Mouse (Mus musculus): ENCODE data around the gene D130052B06Rik. TPM values are rescaled to one million over a fixed set of nuclear protein-coding genes. Genes with fewer than 3 reads are reported as not detected.
A peak's percentile ranks its signal among the peaks of the same experiment; 100 is the strongest.

The D130052B06Rik gene
- polyA plus RNA-seq, 1 experiment from 2014 or later, result not detected

GRCm38 (mm10) chr11:33590771-33591170, 8.3 kb upstream of the D130052B06Rik start:
- 0 out of 2 replicates have a peak, but pooled peaks cover 2% of the 10 kb centered on the region for H3K4me1 ChIP-seq (ENCODE audit: control insufficient read depth, insufficient read depth, low read length)
- no peak overlapping the region for H3K9ac ChIP-seq (ENCODE audit: low read depth, low read length)
- WGBS, result 95% methylated on average over 3 of the region's 3 CpGs
- no peak overlapping the region for H3K4me2 ChIP-seq (replicated peaks; ENCODE audit: low read depth, low read length)
- no peak overlapping the region for H3K4me3 ChIP-seq (ENCODE audit: low read length)
- H3K27ac ChIP-seq (ENCODE audit: low read depth, low read length), result no peak overlapping the region
- H3K36me3 ChIP-seq (ENCODE audit: control insufficient read depth, insufficient read depth, low read length), result no peaks in the 10 kb centered on the region
- no peak for ATAC-seq (ENCODE audit: low FRiP score, low TSS enrichment)
- no peaks in the 10 kb centered on the region for H3K9me3 ChIP-seq (ENCODE audit: control insufficient read depth, low read length)
- no peaks in the 10 kb centered on the region for H3K27me3 ChIP-seq (ENCODE audit: control insufficient read depth, insufficient read depth, low read length)

GRCm38 (mm10) chr11:33592826-33593225, 6.3 kb upstream of the D130052B06Rik start:
- Histone ChIP-seq H3K36me3 (ENCODE audit: control insufficient read depth, insufficient read depth, low read length) (no peaks in the 10 kb centered on the region), H3K4me3 (ENCODE audit: low read length) (no peak overlapping the region), H3K4me1 (ENCODE audit: control insufficient read depth, insufficient read depth, low read length) (no peaks in the 10 kb centered on the region), H3K27me3 (ENCODE audit: control insufficient read depth, insufficient read depth, low read length) (no peaks in the 10 kb centered on the region), H3K27ac (ENCODE audit: low read depth, low read length) (no peak overlapping the region), H3K4me2 (replicated peaks; ENCODE audit: low read depth, low read length) (no peak overlapping the region), H3K9ac (ENCODE audit: low read depth, low read length) (no peak overlapping the region), H3K9me3 (ENCODE audit: control insufficient read depth, low read length) (no peaks in the 10 kb centered on the region)
- no peak for ATAC-seq (ENCODE audit: low FRiP score, low TSS enrichment)
- 85% methylated on average over 4 of the region's 4 CpGs for WGBS

GRCm38 (mm10) chr11:33596655-33597054, 2.4 kb upstream of the D130052B06Rik start:
- ATAC-seq (ENCODE audit: low FRiP score, low TSS enrichment), result no peak
- H3K9ac ChIP-seq (ENCODE audit: low read depth, low read length), result no peak overlapping the region
- H3K27ac ChIP-seq (ENCODE audit: low read depth, low read length), result no peak overlapping the region
- H3K9me3 ChIP-seq (ENCODE audit: control insufficient read depth, low read length), result no peaks in the 10 kb centered on the region
- H3K4me1 ChIP-seq (ENCODE audit: control insufficient read depth, insufficient read depth, low read length), result no peaks in the 10 kb centered on the region
- H3K36me3 ChIP-seq (ENCODE audit: control insufficient read depth, insufficient read depth, low read length), result no peaks in the 10 kb centered on the region
- WGBS, result 58% methylated on average over 4 of the region's 4 CpGs
- H3K4me3 ChIP-seq (ENCODE audit: low read length), result no peak overlapping the region
- no peak overlapping the region for H3K4me2 ChIP-seq (replicated peaks; ENCODE audit: low read depth, low read length)
- no peaks in the 10 kb centered on the region for H3K27me3 ChIP-seq (ENCODE audit: control insufficient read depth, insufficient read depth, low read length)

- H3K9me3 ChIP-seq (ENCODE audit: control insufficient read depth, low read length), result no peaks in the 10 kb centered on the region
- 57% methylated on average over 2 of the region's 2 CpGs for WGBS
- ATAC-seq (ENCODE audit: low FRiP score, low TSS enrichment), result no peak
Observed at GRCm38 (mm10) chr11:33603174-33603573, 4.1 kb downstream of the D130052B06Rik start.

GRCm38 (mm10) chr11:33607784-33608183, 8.7 kb downstream of the D130052B06Rik start:
- WGBS, result 6% methylated on average over 3 of the region's 3 CpGs
- no peak overlapping the region for H3K4me3 ChIP-seq (ENCODE audit: low read length)
- ATAC-seq (ENCODE audit: low FRiP score, low TSS enrichment), result peak; percentile 92

More at GRCm38 (mm10) chr11:33603174-33603573, 4.1 kb downstream of the D130052B06Rik start:
- no peak overlapping the region for H3K4me3 ChIP-seq (ENCODE audit: low read length)
- H3K4me2 ChIP-seq (replicated peaks; ENCODE audit: low read depth, low read length), result no peak overlapping the region
- no peaks in the 10 kb centered on the region for H3K36me3 ChIP-seq (ENCODE audit: control insufficient read depth, insufficient read depth, low read length)
- no peaks in the 10 kb centered on the region for H3K27me3 ChIP-seq (ENCODE audit: control insufficient read depth, insufficient read depth, low read length)
- H3K9ac ChIP-seq (ENCODE audit: low read depth, low read length), result no peak overlapping the region
- no peak overlapping the region for H3K27ac ChIP-seq (ENCODE audit: low read depth, low read length)
- peaks cover 6% of the 10 kb centered on the region; the same call in 1 of the 2 replicates for H3K4me1 ChIP-seq (ENCODE audit: control insufficient read depth, insufficient read depth, low read length)

GRCm38 (mm10) chr11:33614218-33614617, 15.1 kb downstream of the D130052B06Rik start:
- Histone ChIP-seq H3K4me3 (ENCODE audit: low read length) (no peak overlapping the region), H3K9ac (ENCODE audit: low read depth, low read length) (no peak overlapping the region), H3K4me2 (replicated peaks; ENCODE audit: low read depth, low read length) (no peak overlapping the region), H3K9me3 (ENCODE audit: control insufficient read depth, low read length) (no peaks in the 10 kb centered on the region), H3K27me3 (ENCODE audit: control insufficient read depth, insufficient read depth, low read length) (no peaks in the 10 kb centered on the region), H3K4me1 (ENCODE audit: control insufficient read depth, insufficient read depth, low read length) (no peaks in the 10 kb centered on the region), H3K27ac (ENCODE audit: low read depth, low read length) (no peak overlapping the region), H3K36me3 (ENCODE audit: control insufficient read depth, insufficient read depth, low read length) (no peaks in the 10 kb centered on the region)
- WGBS, result 5% methylated on average over 15 of the region's 15 CpGs
- ATAC-seq (ENCODE audit: low FRiP score, low TSS enrichment), result 0 out of 2 replicates have a peak, but pooled peaks have one; percentile 69

More at GRCm38 (mm10) chr11:33607784-33608183, 8.7 kb downstream of the D130052B06Rik start:
- no peaks in the 10 kb centered on the region for H3K27me3 ChIP-seq (ENCODE audit: control insufficient read depth, insufficient read depth, low read length)
- no peak overlapping the region for H3K4me2 ChIP-seq (replicated peaks; ENCODE audit: low read depth, low read length)
- H3K4me1 ChIP-seq (ENCODE audit: control insufficient read depth, insufficient read depth, low read length), result peaks cover 6% of the 10 kb centered on the region; the same call in 1 of the 2 replicates
- H3K9ac ChIP-seq (ENCODE audit: low read depth, low read length), result no peak overlapping the region
- 0 out of 2 replicates have a peak overlapping the region, but pooled peaks have one; percentile 30 for H3K27ac ChIP-seq (ENCODE audit: low read depth, low read length)
- H3K9me3 ChIP-seq (ENCODE audit: control insufficient read depth, low read length), result no peaks in the 10 kb centered on the region
- no peaks in the 10 kb centered on the region for H3K36me3 ChIP-seq (ENCODE audit: control insufficient read depth, insufficient read depth, low read length)

GRCm38 (mm10) chr11:33627136-33627742, 28.1 kb downstream of the D130052B06Rik start:
- Histone ChIP-seq H3K27me3 (ENCODE audit: control insufficient read depth, insufficient read depth, low read length) (no peaks in the 10 kb centered on the region), H3K36me3 (ENCODE audit: control insufficient read depth, insufficient read depth, low read length) (no peaks in the 10 kb centered on the region), H3K9me3 (ENCODE audit: control insufficient read depth, low read length) (no peaks in the 10 kb centered on the region), H3K9ac (ENCODE audit: low read depth, low read length) (no peak overlapping the region), H3K4me3 (ENCODE audit: low read length) (no peak overlapping the region), H3K4me1 (ENCODE audit: control insufficient read depth, insufficient read depth, low read length) (no peaks in the 10 kb centered on the region), H3K4me2 (replicated peaks; ENCODE audit: low read depth, low read length) (no peak overlapping the region), H3K27ac (ENCODE audit: low read depth, low read length) (no peak overlapping the region)
- ATAC-seq (ENCODE audit: low FRiP score, low TSS enrichment), result no peak
- 88% methylated on average over 4 of the region's 4 CpGs for WGBS

GRCm38 (mm10) chr11:33637107-33637506, 38.0 kb downstream of the D130052B06Rik start:
- Histone ChIP-seq H3K4me1 (ENCODE audit: control insufficient read depth, insufficient read depth, low read length) (no peaks in the 10 kb centered on the region), H3K27ac (ENCODE audit: low read depth, low read length) (no peak overlapping the region), H3K4me2 (replicated peaks; ENCODE audit: low read depth, low read length) (no peak overlapping the region), H3K9me3 (ENCODE audit: control insufficient read depth, low read length) (no peaks in the 10 kb centered on the region), H3K9ac (ENCODE audit: low read depth, low read length) (no peak overlapping the region), H3K27me3 (ENCODE audit: control insufficient read depth, insufficient read depth, low read length) (no peaks in the 10 kb centered on the region), H3K36me3 (ENCODE audit: control insufficient read depth, insufficient read depth, low read length) (no peaks in the 10 kb centered on the region), H3K4me3 (ENCODE audit: low read length) (no peak overlapping the region)
- no peak for ATAC-seq (ENCODE audit: low FRiP score, low TSS enrichment)
- 95% methylated on average over 2 of the region's 2 CpGs for WGBS

GRCm38 (mm10) chr11:33649358-33649757, 50.3 kb downstream of the D130052B06Rik start:
- H3K4me3 ChIP-seq (ENCODE audit: low read length), result no peak overlapping the region
- 80% methylated on average over 2 of the region's 2 CpGs for WGBS
- H3K27me3 ChIP-seq (ENCODE audit: control insufficient read depth, insufficient read depth, low read length), result no peaks in the 10 kb centered on the region
- no peaks in the 10 kb centered on the region for H3K9me3 ChIP-seq (ENCODE audit: control insufficient read depth, low read length)
- no peak overlapping the region for H3K27ac ChIP-seq (ENCODE audit: low read depth, low read length)
- no peaks in the 10 kb centered on the region for H3K4me1 ChIP-seq (ENCODE audit: control insufficient read depth, insufficient read depth, low read length)
- no peak for ATAC-seq (ENCODE audit: low FRiP score, low TSS enrichment)
- H3K9ac ChIP-seq (ENCODE audit: low read depth, low read length), result no peak overlapping the region
- no peaks in the 10 kb centered on the region for H3K36me3 ChIP-seq (ENCODE audit: control insufficient read depth, insufficient read depth, low read length)
- no peak overlapping the region for H3K4me2 ChIP-seq (replicated peaks; ENCODE audit: low read depth, low read length)
